Mouse (Mus musculus): ENCODE measurements around the gene Serpinb2.

The Serpinb2 gene

GRCm38 (mm10) chr1:107583958-107584376, 72.7 kb downstream of the Serpinb2 start:
- DNase-seq, result no peak

- DNase-seq, result no peak
Observed at GRCm38 (mm10) chr1:107584932-107585331, 73.7 kb downstream of the Serpinb2 start.
